Mouse (Mus musculus) kidney, adult 2 months (tissue): ENCODE measurements around the gene Fam126a.

Experiments
- CTCF ChIP-seq: fragments of 200-500 bp; conservative IDR thresholded peaks from 2 replicates; pipeline ENCODE4 v1.5.1; 2011; ENCODE audit warnings: low read depth, mild to moderate bottlenecking, control low read depth, low read length, moderate library complexity, mixed read lengths; ENCODE audit not compliant: insufficient read depth, insufficient read length
- POLR2A ChIP-seq: fragments of 200-500 bp; IDR thresholded peaks from one replicate; pipeline ENCODE4 v1.6.1; 2011; ENCODE audit warnings: low read depth, low read length, control low read depth

- TF ChIP-seq CTCF (no peak), POLR2A (no peak)
Observed at GRCm38 (mm10) chr5:24013338-24014003, 17.0 kb downstream of the Fam126a start.
